Mouse (Mus musculus) liver, postnatal 0 days (tissue): ENCODE measurements around the gene Dennd1b. TPM values are rescaled to one million over a fixed set of nuclear protein-coding genes. Genes with fewer than 3 reads are reported as not detected.

ENCODE experiments used
- ATAC-seq: fragments of 200-750 bp; cut with Nextera tagmentation; 2 replicates; pipeline ENCODE4 v1.8.0; 2017; ENCODE audit warnings: mild to moderate bottlenecking, moderate library complexity
- DNase-seq: peaks from one replicate; pipeline ENCODE4 v3.0.0-alpha.2; 2016
- H3K27ac ChIP-seq: fragments of 300-500 bp; sonication (generic); 2 replicates; pipeline ENCODE4 v1.5.1; 2014; ENCODE audit warnings: antibody characterized with exemption, moderate library complexity, mild to moderate bottlenecking, low read depth
- H3K27me3 ChIP-seq: fragments of 300-500 bp; sonication (generic); 2 replicates; pipeline ENCODE4 v1.6.1; 2014; ENCODE audit warnings: low read length, control low read depth, mixed read lengths; ENCODE audit not compliant: insufficient read depth
- H3K36me3 ChIP-seq: fragments of 300-500 bp; sonication (generic); replicated peaks from 2 replicates; pipeline ENCODE4 v1.6.1; 2014; ENCODE audit warnings: mild to moderate bottlenecking, control low read depth, low read length, moderate library complexity, mixed read lengths; ENCODE audit not compliant: insufficient read depth
- H3K4me1 ChIP-seq: fragments of 300-500 bp; sonication (generic); 2 replicates; pipeline ENCODE4 v1.6.1; 2014; ENCODE audit warnings: antibody characterized with exemption, mild to moderate bottlenecking, control low read depth; ENCODE audit not compliant: insufficient read depth
- H3K4me2 ChIP-seq: fragments of 300-500 bp; sonication (generic); 2 replicates; pipeline ENCODE4 v1.6.1; 2014; ENCODE audit warnings: low read depth, mild to moderate bottlenecking, low read length, moderate library complexity, mixed read lengths
- H3K4me3 ChIP-seq: fragments of 300-500 bp; sonication (generic); 2 replicates; pipeline ENCODE4 v1.5.1; 2014; ENCODE audit warnings: low read depth, low read length
- H3K9ac ChIP-seq: fragments of 300-500 bp; sonication (generic); replicated peaks from 2 replicates; pipeline ENCODE4 v1.6.1; 2014; ENCODE audit warnings: mild to moderate bottlenecking, moderate library complexity
- H3K9me3 ChIP-seq: fragments of 300-500 bp; sonication (generic); 2 replicates; pipeline ENCODE4 v1.6.1; 2016; ENCODE audit warnings: mild to moderate bottlenecking, control low read depth, low read length, mixed read lengths
- CTCF ChIP-seq: sonication (generic); IDR thresholded peaks from 2 replicates; pipeline ENCODE4 v1.5.1; 2016; ENCODE audit warnings: antibody characterized with exemption, low read depth
- EP300 ChIP-seq: IDR thresholded peaks from 2 replicates; pipeline ENCODE4 v1.6.1; 2016; ENCODE audit warnings: antibody characterized with exemption, low read depth, mild to moderate bottlenecking
- WGBS: fragments of 180-500 bp; shearing (Covaris S2); extraction: QIAGEN DNeasy Blood & Tissue Kit; methylation state at CpG from one replicate; pipeline ENCODE4 v1.1.7; 2014; ENCODE audit not compliant: insufficient replicate concordance; 5-methylcytosine and 5-hydroxymethylcytosine counted together
- polyA plus RNA-seq: library from polyadenylated mRNA; unstranded; fragments of >200 nt; fragmentation: Nextera tagmentation; extraction: Ambion mirVana; gene quantifications from 2 replicates; pipeline ENCODE4 v1.2.1, GENCODE M21; 2015

Dennd1b gene
- polyA plus RNA-seq, 1 experiment from 2014 or later, result 8.4 TPM

- DNase-seq (no peak), ATAC-seq (no peak)
- H3K27me3 ChIP-seq, result no peaks in the 10 kb centered on the region
- H3K4me2 ChIP-seq, result no peak overlapping the region; the same call in 1 of the 2 replicates
- no peaks in the 10 kb centered on the region for H3K36me3 ChIP-seq
- H3K9me3 ChIP-seq, result no peaks in the 10 kb centered on the region
- H3K9ac ChIP-seq, result no peak overlapping the region
- 0 out of 2 replicates have a peak overlapping the region, but pooled peaks have one; percentile 24 for H3K27ac ChIP-seq
- H3K4me1 ChIP-seq, result 0 out of 2 replicates have a peak, but pooled peaks cover 3% of the 10 kb centered on the region
- 56% methylated on average over 5 of the region's 5 CpGs for WGBS
- H3K4me3 ChIP-seq, result no peak overlapping the region
- TF ChIP-seq CTCF (no peak), EP300 (no peak)
These were observed 19.4 kb downstream of the Dennd1b start for GRCm38 (mm10) chr1:138982611-138983010.

GRCm38 (mm10) chr1:138983064-138983463 is 19.8 kb downstream of the Dennd1b start:
- no peak for TF ChIP-seq EP300
- no peak for TF ChIP-seq CTCF
- H3K36me3 ChIP-seq, result no peaks in the 10 kb centered on the region
- no peak overlapping the region for H3K27ac ChIP-seq
- no peaks in the 10 kb centered on the region for H3K9me3 ChIP-seq
- no peaks in the 10 kb centered on the region for H3K27me3 ChIP-seq
- no peak for ATAC-seq
- 0 out of 2 replicates have a peak, but pooled peaks cover 3% of the 10 kb centered on the region for H3K4me1 ChIP-seq
- H3K4me3 ChIP-seq, result no peak overlapping the region
- DNase-seq, result no peak
- H3K9ac ChIP-seq, result no peak overlapping the region
- H3K4me2 ChIP-seq, result no peak overlapping the region
- WGBS, result 63% methylated on average over 2 of the region's 2 CpGs

GRCm38 (mm10) chr1:138983465-138983864 is 20.2 kb downstream of the Dennd1b start:
- ATAC-seq (no peak), DNase-seq (no peak)
- no peaks in the 10 kb centered on the region for H3K9me3 ChIP-seq
- H3K4me1 ChIP-seq, result 0 out of 2 replicates have a peak, but pooled peaks cover 3% of the 10 kb centered on the region
- WGBS, result 61% methylated on average over 6 of the region's 6 CpGs
- H3K9ac ChIP-seq, result no peak overlapping the region
- H3K27me3 ChIP-seq, result no peaks in the 10 kb centered on the region
- H3K4me3 ChIP-seq, result no peak overlapping the region
- H3K4me2 ChIP-seq, result no peak overlapping the region
- TF ChIP-seq CTCF (no peak), EP300 (no peak)
- H3K27ac ChIP-seq, result no peak overlapping the region; the same call in 1 of the 2 replicates
- H3K36me3 ChIP-seq, result no peaks in the 10 kb centered on the region

GRCm38 (mm10) chr1:138984161-138984560 is 20.9 kb downstream of the Dennd1b start:
- 80% methylated on average over 4 of the region's 4 CpGs for WGBS
- DNase-seq (no peak), ATAC-seq (no peak)
- Histone ChIP-seq H3K4me1 (0 out of 2 replicates have a peak, but pooled peaks cover 3% of the 10 kb centered on the region), H3K4me3 (no peak overlapping the region), H3K27me3 (no peaks in the 10 kb centered on the region), H3K9ac (no peak overlapping the region), H3K9me3 (no peaks in the 10 kb centered on the region), H3K27ac (no peak overlapping the region), H3K36me3 (no peaks in the 10 kb centered on the region), H3K4me2 (no peak overlapping the region)
- TF ChIP-seq CTCF (no peak), EP300 (no peak)

GRCm38 (mm10) chr1:138992384-138993138 is 29.3 kb downstream of the Dennd1b start:
- Histone ChIP-seq H3K36me3 (no peaks in the 10 kb centered on the region), H3K4me2 (no peak overlapping the region), H3K4me3 (no peak overlapping the region), H3K9me3 (no peaks in the 10 kb centered on the region), H3K9ac (no peak overlapping the region), H3K4me1 (peaks cover 9% of the 10 kb centered on the region; the same call in 1 of the 2 replicates), H3K27me3 (no peaks in the 10 kb centered on the region), H3K27ac (no peak overlapping the region)
- no peak for TF ChIP-seq EP300
- no peak for TF ChIP-seq CTCF
- peak; percentile 33; the same call in 1 of the 2 replicates for ATAC-seq
- DNase-seq, result no peak
- 72% methylated on average over 5 of the region's 5 CpGs for WGBS

- Histone ChIP-seq H3K36me3 (no peaks in the 10 kb centered on the region), H3K4me2 (no peak overlapping the region), H3K9me3 (no peaks in the 10 kb centered on the region), H3K4me3 (no peak overlapping the region), H3K27ac (no peak overlapping the region), H3K9ac (no peak overlapping the region), H3K4me1 (peaks cover 9% of the 10 kb centered on the region; the same call in 1 of the 2 replicates), H3K27me3 (no peaks in the 10 kb centered on the region)
- WGBS, result 87% methylated on average over 6 of the region's 6 CpGs
- TF ChIP-seq EP300 (no peak), CTCF (no peak)
- DNase-seq (no peak), ATAC-seq (no peak)
These were observed 32.6 kb downstream of the Dennd1b start for GRCm38 (mm10) chr1:138995621-138996380.
